ENCODE assay signal across 9 mouse cellular contexts in genomic region chr1:120602031-120602730, GRCm38 (mm10). TPM values are rescaled to one million over a fixed set of nuclear protein-coding genes. Genes with fewer than 3 reads are reported as not detected.
DNase-seq lines count a peak whose midpoint lies in the region; ATAC-seq lines count a peak whose summit lies in the region.
"Had no signal": no experiment of that assay in that cellular context is flagged by ENCODE, and none has a peak within 500 bp of the region (broad histone marks: within the 10 kb centered on the region; RNA-seq: fewer than 3 reads in every experiment).

Gene En1 (plus strand): TSS chr1:120602418.

- DNase-seq in adrenal gland, postnatal 10 days, result peak; percentile 40
- no peak for DNase-seq in adrenal gland, adult 8-10 months
- peak; percentile 62 for DNase-seq in ZHBTc4 (ENCODE audit: low read depth, low spot score)
- peak; percentile 89 for DNase-seq in embryonic facial prominence, embryonic 14.5 days (ENCODE audit: low spot score)
- no peak for DNase-seq in left cerebral cortex, postnatal 36 days (ENCODE audit: low spot score in 2 of 2)

- 1% methylated on average over 35 of the region's 35 CpGs for WGBS in embryonic facial prominence, embryonic 14.5 days
- under 1% methylated on average over 35 of the region's 35 CpGs for WGBS in hindbrain, embryonic 16.5 days
- under 1% methylated on average over 35 of the region's 35 CpGs for WGBS in midbrain, embryonic 13.5 days

- intact Hi-C loops in left cerebral cortex, postnatal 36 days (cut with DNase I), result loop anchor here (5.0 kb wide), 1 partner anchor 725 kb away; no protein-coding TSS in a partner anchor

- H3K4me2 ChIP-seq in embryonic facial prominence, embryonic 14.5 days (ENCODE audit: low read depth, low read length), result peak within 1 kb of the TSS; percentile 84
- peak within 1 kb of the TSS; percentile 72 for H3K4me2 ChIP-seq in hindbrain, embryonic 16.5 days (ENCODE audit: low read length)
- H3K4me2 ChIP-seq in midbrain, embryonic 13.5 days (replicated peaks), result peak within 1 kb of the TSS; percentile 73

- no peaks in the 10 kb centered on the region for H3K36me3 ChIP-seq in embryonic facial prominence, embryonic 14.5 days (ENCODE audit: control insufficient read depth, insufficient read depth, low read length)
- H3K36me3 ChIP-seq in hindbrain, embryonic 16.5 days (ENCODE audit: control insufficient read depth, insufficient read depth, low read length), result no peaks in the 10 kb centered on the region
- no peaks in the 10 kb centered on the region for H3K36me3 ChIP-seq in midbrain, embryonic 13.5 days

- peaks cover 4% of the 10 kb centered on the region; the same call in 1 of the 2 replicates for H3K4me1 ChIP-seq in embryonic facial prominence, embryonic 14.5 days (ENCODE audit: control insufficient read depth, insufficient read depth, low read length)
- H3K4me1 ChIP-seq in hindbrain, embryonic 16.5 days (ENCODE audit: control insufficient read depth, insufficient read depth, low read depth, low read length), result peaks cover 13% of the 10 kb centered on the region
- H3K4me1 ChIP-seq in midbrain, embryonic 13.5 days (replicated peaks), result peaks cover 22% of the 10 kb centered on the region

- H3K4me3 ChIP-seq in embryonic facial prominence, embryonic 14.5 days (ENCODE audit: low read depth, low read length), result peak within 1 kb of the TSS; percentile 52
- peak within 1 kb of the TSS; percentile 52 for H3K4me3 ChIP-seq in hindbrain, embryonic 16.5 days (ENCODE audit: low read length)
- peak within 1 kb of the TSS; percentile 63 for H3K4me3 ChIP-seq in midbrain, embryonic 13.5 days (replicated peaks)

- no peaks in the 10 kb centered on the region for H3K9me3 ChIP-seq in embryonic facial prominence, embryonic 14.5 days (ENCODE audit: control insufficient read depth, low read length)
- 0 out of 2 replicates have a peak, but pooled peaks cover 2% of the 10 kb centered on the region for H3K9me3 ChIP-seq in hindbrain, embryonic 16.5 days (ENCODE audit: control insufficient read depth, low read length)
- H3K9me3 ChIP-seq in midbrain, embryonic 13.5 days, result no peaks in the 10 kb centered on the region

- peak within 1 kb of the TSS; percentile 68 for H3K9ac ChIP-seq in embryonic facial prominence, embryonic 14.5 days (ENCODE audit: low read depth, low read length)
- peak within 1 kb of the TSS; percentile 68 for H3K9ac ChIP-seq in hindbrain, embryonic 16.5 days (ENCODE audit: low read depth, low read length)
- H3K9ac ChIP-seq in midbrain, embryonic 13.5 days (replicated peaks), result peak within 1 kb of the TSS; percentile 84

- ATAC-seq in embryonic facial prominence, embryonic 14.5 days (ENCODE audit: low read depth), result peak; percentile 38; the same call in 1 of the 2 replicates
- peak; percentile 77 for ATAC-seq in hindbrain, embryonic 16.5 days
- ATAC-seq in midbrain, embryonic 13.5 days, result peak; percentile 71
- ATAC-seq in frontal cortex, adult (ENCODE audit: low TSS enrichment), result no peak

- H3K27me3 ChIP-seq in embryonic facial prominence, embryonic 14.5 days (replicated peaks; ENCODE audit: control insufficient read depth, insufficient read depth, low read length), result peaks cover 97% of the 10 kb centered on the region
- H3K27me3 ChIP-seq in hindbrain, embryonic 16.5 days (replicated peaks; ENCODE audit: control insufficient read depth, insufficient read depth, low read length), result peaks cover 14% of the 10 kb centered on the region
- H3K27me3 ChIP-seq in midbrain, embryonic 13.5 days, result peaks cover 78% of the 10 kb centered on the region

- peak within 1 kb of the TSS; percentile 41; the same call in 1 of the 2 replicates for H3K27ac ChIP-seq in embryonic facial prominence, embryonic 14.5 days (replicated peaks; ENCODE audit: low read depth, low read length)
- H3K27ac ChIP-seq in hindbrain, embryonic 16.5 days (ENCODE audit: low read depth, low read length), result peak within 1 kb of the TSS; percentile 73
- H3K27ac ChIP-seq in midbrain, embryonic 13.5 days, result peak within 1 kb of the TSS; percentile 94

RNA-seq across cellular contexts. Expression of gene En1, which starts in this region (rescaled TPM):
- total RNA-seq in adrenal gland, postnatal 10 days (2021), result under 1 TPM; 0.18 to 0.64 TPM
- not detected for total RNA-seq in adrenal gland, adult 8-10 months (2022)
- 2.0 TPM in 2 replicates for polyA plus RNA-seq in embryonic facial prominence, embryonic 14.5 days (2014; fragmentation: Nextera tagmentation; extraction: Ambion mirVana)
- polyA plus RNA-seq in hindbrain, embryonic 16.5 days (2015; fragmentation: Nextera tagmentation; extraction: Ambion mirVana), result 3.1 and 4.0 TPM in 2 replicates
- polyA plus RNA-seq in midbrain, embryonic 13.5 days (2015; fragmentation: Nextera tagmentation; extraction: Ambion mirVana), result 9.0 and 13.6 TPM in 2 replicates
- not detected for total RNA-seq in left cerebral cortex, postnatal 36 days (2021)
- total RNA-seq: heart, adult 18-20 months had no signal

Comparison
In these comparisons a context has a peak if more than half of its experiments do, and no peak if none do; other contexts are left out.
1. Peak in DNase-seq in adrenal gland, postnatal 10 days; RNA of the gene not detected or under 1 TPM.
2. DNase-seq: peak in ZHBTc4 (single experiment) and embryonic facial prominence, embryonic 14.5 days (single experiment); none in adrenal gland, adult 8-10 months (single experiment) and left cerebral cortex, postnatal 36 days (0 of 2).
3. H3K27ac ChIP-seq: peak in every context shown above with its lines; median percentile 94 in midbrain, embryonic 13.5 days; 73 in hindbrain, embryonic 16.5 days; 41 in embryonic facial prominence, embryonic 14.5 days.
4. Peak in every context shown above with its lines, with median percentiles within 50 percentile points of each other: H3K4me2 ChIP-seq, H3K4me3 ChIP-seq and H3K9ac ChIP-seq.